Mouse (Mus musculus) gastrocnemius, adult 8-10 months (tissue): ENCODE data around the gene Myd88. TPM values are rescaled to one million over a fixed set of nuclear protein-coding genes. Genes with fewer than 3 reads are reported as not detected.

Source experiments
- DNase-seq, 2 experiments: peaks; one replicate each; pipeline ENCODE4 v3.0.0; 2022; ENCODE audit warnings: low spot score in 2 of 2
- total RNA-seq, 4 experiments: library from RNA; stranded (reverse); gene quantifications; 2 replicates each; pipeline ENCODE4 v1.2.4; 2022

The Myd88 gene
- total RNA-seq, 4 experiments from 2014 or later, result 2.7 to 4.1 (median 3.9) TPM

GRCm38 (mm10) chr9:119297696-119298095 is 43.5 kb downstream of the Myd88 start:
- DNase-seq, result no peak

- no peak for DNase-seq
These were observed 50.4 kb downstream of the Myd88 start for GRCm38 (mm10) chr9:119290791-119291190.

Other genes starting within 250 kb of the Myd88 start
- 1 to 10 TPM; 4.2 to 7.8 (median 6.3) TPM for gene Plcd1, start 247.9 kb downstream of the Myd88 start, total RNA-seq
- gene Dlec1, start 238.9 kb downstream of the Myd88 start, total RNA-seq, result not detected
- 1 to 10 TPM in 1 of 4 experiments, under 1 TPM in 3; 0.72 to 1.3 (median 0.81) TPM for gene Acaa1b, start 184.3 kb downstream of the Myd88 start, total RNA-seq
- gene Gm47289, start 182.2 kb downstream of the Myd88 start, total RNA-seq, result not detected
- gene Slc22a13, start 132.3 kb downstream of the Myd88 start, total RNA-seq, result not detected
- gene Oxsr1, start 19.0 kb downstream of the Myd88 start, total RNA-seq, result 10 to 100 TPM; 66.1 to 80.3 (median 73.0) TPM
- 10 to 100 TPM; 35.9 to 42.5 (median 39.9) TPM for gene Acaa1a, start 1.7 kb downstream of the Myd88 start, total RNA-seq
- under 1 TPM in 2 of 4 experiments, not detected in 2; 0.07 to 0.11 TPM for gene Xylb, start 16.0 kb upstream of the Myd88 start, total RNA-seq
- gene Slc22a14, start 24.1 kb upstream of the Myd88 start, total RNA-seq, result not detected
- gene Acvr2b, start 60.7 kb upstream of the Myd88 start, total RNA-seq, result 10 to 100 TPM; 17.1 to 18.9 (median 18.7) TPM
- gene Exog, start 103.5 kb upstream of the Myd88 start, total RNA-seq, result 1 to 10 TPM; 1.4 to 1.8 (median 1.6) TPM
- under 1 TPM; 0.05 to 0.17 (median 0.15) TPM for gene Scn5a, start 237.6 kb upstream of the Myd88 start, total RNA-seq